Mouse (Mus musculus): ENCODE results near the gene Nfatc4. TPM values are rescaled to one million over a fixed set of nuclear protein-coding genes. Genes with fewer than 3 reads are reported as not detected.
A peak's percentile ranks its signal among the peaks of the same experiment; 100 is the strongest.

The Nfatc4 gene
- total and polyA plus RNA-seq, 2 experiments from 2014 or later = 6.8 to 21.9 TPM

GRCm38 (mm10) chr14:55862186-55862585 lies 39.2 kb downstream of the Nfatc4 start:
- 79% methylated on average over 6 of the region's 6 CpGs for WGBS
- H3K4me2 ChIP-seq (ENCODE audit: low read depth, low read length) = no peak overlapping the region
- peaks cover 22% of the 10 kb centered on the region for H3K36me3 ChIP-seq (ENCODE audit: insufficient read depth, low read length)
- no peak overlapping the region for H3K4me3 ChIP-seq (ENCODE audit: low read length)
- no peak for DNase-seq (ENCODE audit: low spot score)
- peak overlapping the region; percentile 7; the same call in 1 of the 2 replicates for H3K27ac ChIP-seq
- H3K4me1 ChIP-seq (ENCODE audit: insufficient read depth, low read length) = 0 out of 2 replicates have a peak, but pooled peaks cover 12% of the 10 kb centered on the region
- H3K27me3 ChIP-seq (ENCODE audit: insufficient read depth, low read length) = no peaks in the 10 kb centered on the region
- no peaks in the 10 kb centered on the region for H3K9me3 ChIP-seq (ENCODE audit: low read length)
- ATAC-seq = no peak
- no peak overlapping the region for H3K9ac ChIP-seq (replicated peaks; ENCODE audit: low read length)
- no peak for TF ChIP-seq CTCF (IDR thresholded peaks at IDR 0.05; ENCODE audit: low read depth)

- 95% methylated on average over 10 of the region's 10 CpGs for WGBS
- Histone ChIP-seq H3K27ac (0 out of 2 replicates have a peak overlapping the region, but pooled peaks have one; percentile 7), H3K36me3 (ENCODE audit: insufficient read depth, low read length) (peaks cover 24% of the 10 kb centered on the region), H3K4me3 (ENCODE audit: low read length) (no peak overlapping the region), H3K27me3 (ENCODE audit: insufficient read depth, low read length) (no peaks in the 10 kb centered on the region), H3K4me2 (ENCODE audit: low read depth, low read length) (no peak overlapping the region), H3K4me1 (ENCODE audit: insufficient read depth, low read length) (0 out of 2 replicates have a peak, but pooled peaks cover 6% of the 10 kb centered on the region), H3K9ac (replicated peaks; ENCODE audit: low read length) (no peak overlapping the region), H3K9me3 (ENCODE audit: low read length) (no peaks in the 10 kb centered on the region)
- TF ChIP-seq CTCF (IDR thresholded peaks at IDR 0.05; ENCODE audit: low read depth) = no peak
- DNase-seq (ENCODE audit: low spot score) (no peak), ATAC-seq (no peak)
Measured at GRCm38 (mm10) chr14:55862970-55863369, 40.0 kb downstream of the Nfatc4 start.

- Histone ChIP-seq H3K9me3 (ENCODE audit: low read length) (no peaks in the 10 kb centered on the region), H3K4me2 (ENCODE audit: low read depth, low read length) (no peak overlapping the region), H3K4me1 (ENCODE audit: insufficient read depth, low read length) (0 out of 2 replicates have a peak, but pooled peaks cover 4% of the 10 kb centered on the region), H3K36me3 (ENCODE audit: insufficient read depth, low read length) (peaks cover 24% of the 10 kb centered on the region), H3K27me3 (ENCODE audit: insufficient read depth, low read length) (no peaks in the 10 kb centered on the region), H3K4me3 (ENCODE audit: low read length) (no peak overlapping the region), H3K27ac (no peak overlapping the region), H3K9ac (replicated peaks; ENCODE audit: low read length) (no peak overlapping the region)
- peak; percentile 61 for ATAC-seq
- 24% methylated on average over 7 of the region's 7 CpGs for WGBS
- DNase-seq (ENCODE audit: low spot score) = peak; percentile 84
- TF ChIP-seq CTCF (IDR thresholded peaks at IDR 0.05; ENCODE audit: low read depth) = peak; percentile 94
Measured at GRCm38 (mm10) chr14:55863773-55864172, 40.8 kb downstream of the Nfatc4 start.

- Histone ChIP-seq H3K4me3 (ENCODE audit: low read length) (no peak overlapping the region), H3K36me3 (ENCODE audit: insufficient read depth, low read length) (peaks cover 50% of the 10 kb centered on the region), H3K9ac (replicated peaks; ENCODE audit: low read length) (no peak overlapping the region), H3K4me1 (ENCODE audit: insufficient read depth, low read length) (no peaks in the 10 kb centered on the region), H3K27ac (no peak overlapping the region), H3K4me2 (ENCODE audit: low read depth, low read length) (no peak overlapping the region), H3K27me3 (ENCODE audit: insufficient read depth, low read length) (no peaks in the 10 kb centered on the region), H3K9me3 (ENCODE audit: low read length) (no peaks in the 10 kb centered on the region)
- DNase-seq (ENCODE audit: low spot score) = peak; percentile 74
- no peak for ATAC-seq
- peak; percentile 84 for TF ChIP-seq CTCF (IDR thresholded peaks at IDR 0.05; ENCODE audit: low read depth)
- WGBS = 34% methylated on average over 4 of the region's 4 CpGs
Measured at GRCm38 (mm10) chr14:55866962-55867361, 44.0 kb downstream of the Nfatc4 start.

- ATAC-seq = no peak
- Histone ChIP-seq H3K9me3 (ENCODE audit: low read length) (no peaks in the 10 kb centered on the region), H3K27me3 (ENCODE audit: insufficient read depth, low read length) (no peaks in the 10 kb centered on the region), H3K27ac (no peak overlapping the region), H3K36me3 (ENCODE audit: insufficient read depth, low read length) (peaks cover 55% of the 10 kb centered on the region), H3K4me1 (ENCODE audit: insufficient read depth, low read length) (no peaks in the 10 kb centered on the region), H3K4me3 (ENCODE audit: low read length) (no peak overlapping the region), H3K9ac (replicated peaks; ENCODE audit: low read length) (no peak overlapping the region), H3K4me2 (ENCODE audit: low read depth, low read length) (no peak overlapping the region)
- DNase-seq (ENCODE audit: low spot score) = no peak
- TF ChIP-seq CTCF (IDR thresholded peaks at IDR 0.05; ENCODE audit: low read depth) = no peak
- WGBS = 92% methylated on average over 14 of the region's 14 CpGs
Measured at GRCm38 (mm10) chr14:55868230-55869026, 45.5 kb downstream of the Nfatc4 start.

- no peak for TF ChIP-seq CTCF (IDR thresholded peaks at IDR 0.05; ENCODE audit: low read depth)
- Histone ChIP-seq H3K27me3 (ENCODE audit: insufficient read depth, low read length) (no peaks in the 10 kb centered on the region), H3K36me3 (ENCODE audit: insufficient read depth, low read length) (peaks cover 52% of the 10 kb centered on the region), H3K4me2 (ENCODE audit: low read depth, low read length) (no peak overlapping the region), H3K4me1 (ENCODE audit: insufficient read depth, low read length) (no peaks in the 10 kb centered on the region), H3K4me3 (ENCODE audit: low read length) (no peak overlapping the region), H3K9ac (replicated peaks; ENCODE audit: low read length) (no peak overlapping the region), H3K27ac (no peak overlapping the region), H3K9me3 (ENCODE audit: low read length) (no peaks in the 10 kb centered on the region)
- ATAC-seq (no peak), DNase-seq (ENCODE audit: low spot score) (no peak)
- WGBS = 98% methylated on average over 6 of the region's 6 CpGs
Measured at GRCm38 (mm10) chr14:55869538-55869937, 46.6 kb downstream of the Nfatc4 start.

- Histone ChIP-seq H3K9me3 (ENCODE audit: low read length) (no peaks in the 10 kb centered on the region), H3K4me3 (ENCODE audit: low read length) (no peak overlapping the region), H3K9ac (replicated peaks; ENCODE audit: low read length) (no peak overlapping the region), H3K36me3 (ENCODE audit: insufficient read depth, low read length) (peaks cover 34% of the 10 kb centered on the region), H3K27me3 (ENCODE audit: insufficient read depth, low read length) (no peaks in the 10 kb centered on the region), H3K27ac (no peak overlapping the region), H3K4me2 (ENCODE audit: low read depth, low read length) (no peak overlapping the region), H3K4me1 (ENCODE audit: insufficient read depth, low read length) (no peaks in the 10 kb centered on the region)
- 93% methylated on average over 12 of the region's 12 CpGs for WGBS
- TF ChIP-seq CTCF (IDR thresholded peaks at IDR 0.05; ENCODE audit: low read depth) = no peak
- DNase-seq (ENCODE audit: low spot score) (no peak), ATAC-seq (no peak)
Measured at GRCm38 (mm10) chr14:55872039-55872438, 49.1 kb downstream of the Nfatc4 start.

Measured in hindbrain, postnatal 0 days (tissue).